Mouse (Mus musculus) urinary bladder, postnatal 25 days (tissue): ENCODE measurements around the gene Rbm47.
"Not testable (repeated sequence)": the region's sequence is repeated elsewhere in the genome, so short reads cannot be mapped to it uniquely, and the experiment has no call there.

Experiments
- DNase-seq: peaks from one replicate; pipeline ENCODE4 v3.0.0; 2022; ENCODE audit warnings: low spot score

The Rbm47 gene

GRCm38 (mm10) chr5:66173018-66173417 lies at the start of gene Rbm47:
Gene Rbm47 (minus strand): TSS chr5:66173118.
- DNase-seq = no peak

DNA sequence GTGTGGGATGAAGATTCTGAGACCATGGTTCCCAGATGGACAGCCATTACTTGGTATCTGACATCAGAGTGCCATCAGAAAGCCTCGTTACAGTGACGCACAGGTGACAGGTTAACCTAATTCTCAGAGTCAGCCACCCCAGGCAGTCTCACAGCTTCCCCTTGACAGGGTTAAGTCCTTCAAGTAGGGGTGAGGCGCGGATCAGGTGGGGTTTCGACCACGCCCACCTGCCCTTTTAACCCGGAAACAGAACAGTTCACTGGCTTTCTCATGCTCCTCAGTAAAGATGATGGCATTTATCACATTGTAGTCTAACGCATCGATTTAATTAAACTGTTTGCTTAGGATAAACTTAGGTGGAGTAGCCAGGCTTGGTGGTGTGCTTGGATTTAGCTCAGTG lies 47.7 kb upstream of the Rbm47 start:
- DNase-seq = no peak

DNA sequence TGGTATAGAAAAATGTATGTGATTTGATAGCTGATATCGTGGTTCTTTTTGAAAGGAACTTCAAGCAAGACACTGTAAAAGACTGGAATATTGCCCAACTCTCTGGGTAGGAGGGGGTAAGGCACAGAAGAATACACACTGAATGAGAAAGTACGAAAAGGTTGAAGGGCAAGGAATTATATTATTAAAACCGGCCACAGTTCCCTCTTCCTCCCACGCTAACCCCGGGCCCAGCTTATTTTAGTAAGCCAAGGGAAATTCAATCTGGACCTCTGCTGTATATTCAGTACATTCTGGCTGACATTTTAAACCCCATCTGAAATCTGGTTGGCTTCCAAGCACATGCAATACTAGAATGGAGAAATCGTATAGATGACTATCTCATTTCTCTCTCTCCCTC lies 46.8 kb upstream of the Rbm47 start:
- DNase-seq = no peak

DNA sequence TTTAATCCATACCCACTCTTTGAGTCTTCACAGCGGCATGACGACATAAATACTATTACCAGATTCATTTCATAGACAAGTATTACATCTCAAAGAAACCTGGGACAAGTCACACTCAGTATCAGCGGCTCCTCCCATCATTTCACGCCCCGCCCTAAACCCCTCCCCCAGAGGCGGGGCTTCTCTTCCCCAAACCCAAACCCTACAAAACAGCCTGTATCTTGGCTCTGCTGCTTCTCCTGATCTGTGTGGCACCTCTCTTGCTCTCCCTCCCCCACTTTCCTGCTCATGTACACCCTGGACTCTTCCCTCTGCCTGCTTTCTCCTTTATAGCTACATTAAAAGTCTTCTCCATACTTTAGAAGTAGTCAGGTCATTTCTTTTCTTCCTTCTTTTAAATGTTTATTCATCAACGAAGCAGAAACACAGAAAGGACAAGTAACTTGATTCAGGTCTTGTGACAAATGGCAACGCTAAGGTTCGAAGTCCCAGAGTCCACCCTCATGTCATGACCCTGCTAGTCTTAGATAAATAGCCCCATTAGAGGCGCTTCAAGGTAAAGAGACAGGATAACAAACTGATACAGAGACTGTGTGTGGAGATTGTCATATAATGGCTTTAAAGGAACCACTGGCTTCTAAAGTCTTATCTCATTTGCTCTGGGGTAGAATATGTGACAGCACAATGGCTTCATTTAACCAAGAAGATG lies 42.8 kb upstream of the Rbm47 start:
- DNase-seq = no peak

- no peak for DNase-seq
These were observed 41.5 kb upstream of the Rbm47 start for GRCm38 (mm10) chr5:66214395-66214935.

DNA sequence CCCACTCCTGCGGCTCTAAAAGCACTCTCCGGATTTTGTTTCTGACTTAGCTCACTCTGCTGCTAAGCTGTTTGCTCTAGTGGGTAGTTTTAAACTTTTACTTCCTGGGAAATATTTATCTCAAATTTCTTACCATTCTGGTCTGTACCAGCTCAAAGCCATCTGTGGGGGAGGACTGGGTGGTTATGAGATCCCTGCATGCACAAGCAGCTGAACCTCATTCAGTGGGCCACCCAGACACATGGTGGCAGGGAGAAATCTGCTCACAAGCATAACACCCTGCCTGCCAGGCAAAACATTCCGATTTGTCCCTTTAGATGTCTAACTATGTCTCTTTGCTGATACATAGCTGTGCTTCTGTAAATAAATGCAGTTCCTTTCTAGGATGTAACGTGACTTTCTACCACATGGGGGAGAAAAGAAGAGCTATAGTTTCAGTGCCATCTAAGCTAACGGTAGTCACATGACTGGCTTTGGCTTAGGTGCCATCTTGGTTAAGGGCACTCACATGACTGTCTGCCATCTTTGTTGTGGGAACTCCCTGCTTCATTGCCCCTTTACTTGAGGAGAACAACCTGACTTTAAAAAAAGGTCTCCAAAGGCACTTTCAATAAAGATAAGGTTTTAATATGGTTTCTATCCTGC lies 36.7 kb upstream of the Rbm47 start:
- no peak for DNase-seq

GRCm38 (mm10) chr5:66204966-66205365 lies 32.0 kb upstream of the Rbm47 start:
- DNase-seq = no peak

DNA sequence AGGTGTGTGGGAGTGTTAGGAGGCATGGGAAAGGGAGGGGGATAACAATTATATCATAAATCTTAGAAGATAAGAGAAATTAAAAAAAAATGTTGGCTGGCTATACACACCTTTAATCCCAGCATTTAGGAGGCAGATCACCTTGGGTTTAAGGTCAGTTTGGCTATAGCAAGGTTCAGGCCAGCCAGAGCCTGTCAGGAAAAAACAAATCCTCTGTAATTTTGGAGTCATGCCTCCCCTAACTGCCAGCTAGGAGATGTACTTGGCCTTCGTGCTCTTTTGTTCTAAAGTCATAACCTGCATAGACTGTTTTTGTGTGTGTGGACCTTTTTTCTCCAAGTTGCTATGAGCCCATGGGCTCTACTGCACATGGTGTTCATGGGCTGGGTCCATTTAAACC lies 30.5 kb upstream of the Rbm47 start:
- no peak for DNase-seq

- peak; percentile 46 for DNase-seq
These were observed 27.1 kb upstream of the Rbm47 start for GRCm38 (mm10) chr5:66200044-66200443.

GRCm38 (mm10) chr5:66195323-66195722 lies 22.4 kb upstream of the Rbm47 start:
- no peak for DNase-seq

DNA sequence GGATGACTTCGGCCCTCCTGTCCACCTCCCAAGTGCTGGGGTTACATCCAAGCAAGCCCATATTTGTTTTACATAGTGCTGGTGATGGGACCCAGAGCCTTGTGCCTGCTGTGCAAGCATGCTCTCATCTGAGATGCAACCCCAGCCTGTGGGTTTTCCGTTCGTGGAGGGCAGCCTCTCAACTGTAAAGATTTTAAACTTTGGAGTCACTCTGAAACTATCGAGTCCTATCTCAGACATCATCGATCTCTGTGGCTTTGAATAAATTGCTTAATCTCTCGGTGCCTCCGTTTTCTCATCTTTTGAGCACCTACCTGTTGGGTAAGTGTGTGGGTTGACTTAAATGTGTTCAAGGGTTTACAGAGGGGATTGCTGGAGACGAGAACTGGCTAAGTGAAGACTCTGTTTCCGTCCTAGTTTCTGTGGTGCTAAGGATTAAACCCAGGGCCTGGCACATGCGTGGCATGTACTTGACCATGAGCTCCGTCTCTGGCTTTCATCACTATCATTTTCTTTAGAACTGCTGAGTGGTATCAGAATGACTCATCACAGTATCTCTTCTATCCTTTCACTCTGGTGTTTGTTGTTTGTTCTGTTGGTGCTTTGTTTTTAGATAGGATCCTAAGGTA lies 20.4 kb upstream of the Rbm47 start:
- no peak for DNase-seq

DNA sequence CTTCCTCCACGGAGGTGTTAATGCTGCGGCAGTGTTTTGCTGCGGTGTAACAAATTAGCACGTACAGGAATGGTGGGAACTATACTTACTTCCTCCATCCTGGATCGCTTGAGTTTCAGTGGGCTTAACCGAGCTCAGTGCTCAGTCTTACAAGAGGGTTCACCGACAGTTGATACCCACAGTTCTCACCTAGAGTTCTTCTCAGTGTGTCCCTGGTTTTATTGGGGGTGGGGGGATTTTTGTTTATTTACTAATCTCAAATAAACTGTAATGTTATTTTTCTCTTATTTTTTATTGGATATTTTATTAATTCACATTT lies 18.2 kb upstream of the Rbm47 start:
- no peak for DNase-seq

DNA sequence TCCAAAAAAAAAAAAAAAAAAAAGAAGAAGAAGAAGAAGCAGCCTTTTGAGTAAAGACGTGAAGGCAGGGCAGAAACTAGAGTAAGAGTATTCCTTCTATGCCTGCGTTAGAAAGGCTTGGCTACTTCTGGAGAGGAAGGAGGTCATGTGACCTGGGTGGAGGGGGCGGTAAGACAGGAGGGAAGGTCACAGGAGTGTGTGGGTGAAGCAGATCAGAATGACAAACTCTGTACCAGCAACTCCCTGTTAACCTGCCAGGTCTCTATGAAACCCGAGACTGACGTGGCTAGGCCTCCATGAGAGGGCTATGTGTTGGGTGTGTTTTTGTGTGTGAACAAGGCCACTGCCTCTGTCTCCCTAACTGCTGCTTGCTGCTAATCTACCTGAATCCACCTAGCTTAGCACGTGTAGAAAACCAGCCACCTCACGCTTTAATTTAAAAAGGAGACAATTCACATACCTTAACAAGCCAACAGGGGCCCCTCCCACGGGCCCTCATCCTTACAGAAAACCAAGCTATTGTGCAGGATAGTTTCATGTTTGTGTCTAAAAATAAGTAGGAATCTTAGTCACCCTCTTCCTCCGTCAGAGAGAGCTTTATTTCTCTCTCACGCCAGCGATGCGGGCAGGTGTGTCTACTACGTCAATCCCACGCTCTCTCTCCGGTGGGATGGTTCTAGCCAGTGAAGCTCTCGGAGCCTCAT lies 17.7 kb upstream of the Rbm47 start:
- DNase-seq = no peak

GRCm38 (mm10) chr5:66188591-66188990 lies 15.7 kb upstream of the Rbm47 start:
- not testable (repeated sequence) for DNase-seq

GRCm38 (mm10) chr5:66182156-66182555 lies 9.2 kb upstream of the Rbm47 start:
- DNase-seq = no peak

- DNase-seq = no peak
These were observed 1.4 kb upstream of the Rbm47 start for GRCm38 (mm10) chr5:66174160-66174837.

DNA sequence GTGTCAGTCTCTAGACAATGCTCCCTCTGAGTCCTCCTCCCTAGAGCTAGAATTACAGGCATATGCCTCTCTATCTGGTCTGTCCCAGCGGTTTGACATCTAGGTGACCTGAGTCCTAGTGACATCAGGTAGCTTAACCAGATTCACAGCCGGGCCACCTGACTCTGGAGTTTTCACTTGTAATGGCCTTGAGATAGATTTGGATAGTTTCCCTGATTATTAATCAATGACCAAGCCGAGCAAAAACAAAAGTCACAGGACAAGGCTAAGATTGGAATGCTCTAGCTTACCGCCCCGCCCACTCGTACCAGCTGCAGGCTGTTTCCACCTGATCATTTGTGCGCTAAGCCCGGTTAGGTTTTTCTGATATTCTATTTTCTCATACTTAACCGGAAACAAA lies 2.3 kb downstream of the Rbm47 start:
- DNase-seq = no peak

DNA sequence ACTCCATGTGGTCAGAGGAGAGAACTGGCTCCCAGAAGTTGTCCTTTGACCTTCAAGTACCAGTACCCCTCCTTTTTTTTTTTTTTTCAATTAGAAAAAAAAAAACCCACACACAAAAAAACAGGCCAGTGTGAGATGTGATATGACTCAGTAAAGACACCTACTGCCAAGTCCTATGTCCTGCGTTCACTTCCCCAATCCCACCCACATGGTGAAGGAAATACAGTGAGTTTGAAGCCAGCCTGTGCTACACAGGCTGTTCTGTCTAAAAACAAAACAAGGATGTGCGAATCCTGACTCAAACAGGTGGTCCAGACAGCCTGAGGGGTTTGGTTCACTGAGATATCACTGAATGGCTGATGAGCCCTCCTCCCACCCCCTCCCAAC lies 3.8 kb downstream of the Rbm47 start:
- DNase-seq = no peak

DNA sequence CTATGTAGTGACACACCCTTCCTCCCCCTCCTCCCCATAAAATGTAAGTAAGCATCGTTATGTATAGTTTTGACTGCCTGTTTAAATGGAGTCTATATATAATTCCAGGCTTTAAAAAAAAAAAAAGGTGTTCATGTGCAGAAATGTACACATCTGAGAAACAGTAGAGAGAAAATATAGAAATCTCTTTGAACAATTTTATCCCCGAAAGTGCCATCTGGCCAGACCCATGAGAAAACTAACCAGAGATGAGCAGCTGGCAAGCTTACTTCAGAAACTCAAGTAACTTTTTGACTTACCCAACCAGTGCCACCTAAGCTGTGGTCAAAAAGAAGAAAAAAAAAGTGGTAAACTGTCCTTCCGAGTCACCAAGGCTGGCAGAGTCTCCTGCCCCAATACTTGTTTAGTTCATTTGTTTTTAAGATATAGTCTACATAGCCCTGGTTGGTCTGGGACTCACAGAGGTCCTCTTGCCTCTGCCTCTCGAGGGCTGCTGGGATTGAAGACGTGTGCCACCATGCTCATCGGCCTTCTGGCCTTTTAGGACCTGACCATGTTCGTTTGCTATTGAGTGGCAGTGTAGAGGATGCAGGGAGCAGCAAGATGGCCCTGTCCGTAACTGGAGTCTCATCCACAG lies 4.3 kb downstream of the Rbm47 start:
- no peak for DNase-seq

DNA sequence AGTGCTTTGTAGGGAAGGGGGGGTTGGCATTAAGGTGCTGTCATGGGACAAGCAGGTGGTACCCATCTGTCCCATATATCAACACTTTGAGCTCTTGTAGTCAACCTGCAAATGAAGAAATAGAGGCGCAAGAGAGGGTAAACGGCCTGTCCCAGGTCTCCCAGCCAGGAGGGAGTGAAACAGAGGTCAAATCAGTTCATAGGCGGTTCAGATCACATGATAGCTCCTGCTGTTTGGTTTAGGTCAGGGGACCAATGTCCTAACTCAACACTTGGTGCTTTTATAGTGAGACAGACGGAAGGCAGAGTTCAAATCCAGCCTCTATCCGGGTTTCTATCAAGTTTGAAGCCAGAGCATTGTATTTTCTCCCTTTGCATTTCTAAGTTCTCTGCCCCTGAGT lies 6.0 kb downstream of the Rbm47 start:
- no peak for DNase-seq

DNA sequence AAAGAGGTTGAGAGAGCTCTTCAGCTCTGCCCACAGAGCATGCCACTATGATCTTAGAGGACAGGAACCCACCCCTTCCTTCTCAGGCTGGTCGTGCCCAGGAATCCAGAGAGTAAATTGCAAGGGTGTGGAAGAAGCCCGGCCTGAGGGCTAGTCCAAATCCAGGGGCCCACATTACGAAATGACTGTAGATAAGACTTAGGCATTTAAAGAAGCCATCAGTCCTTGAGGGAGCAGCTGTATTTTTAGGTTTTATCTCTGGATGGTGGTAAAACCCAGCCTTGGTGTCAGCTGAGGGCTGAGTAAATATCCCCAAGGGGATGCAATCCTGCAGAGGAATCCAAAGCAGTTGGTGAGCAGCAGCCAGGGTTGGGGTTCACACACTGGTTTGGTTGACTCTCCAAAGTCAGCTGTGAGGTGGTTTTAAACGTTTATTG lies 6.7 kb downstream of the Rbm47 start:
- no peak for DNase-seq

DNA sequence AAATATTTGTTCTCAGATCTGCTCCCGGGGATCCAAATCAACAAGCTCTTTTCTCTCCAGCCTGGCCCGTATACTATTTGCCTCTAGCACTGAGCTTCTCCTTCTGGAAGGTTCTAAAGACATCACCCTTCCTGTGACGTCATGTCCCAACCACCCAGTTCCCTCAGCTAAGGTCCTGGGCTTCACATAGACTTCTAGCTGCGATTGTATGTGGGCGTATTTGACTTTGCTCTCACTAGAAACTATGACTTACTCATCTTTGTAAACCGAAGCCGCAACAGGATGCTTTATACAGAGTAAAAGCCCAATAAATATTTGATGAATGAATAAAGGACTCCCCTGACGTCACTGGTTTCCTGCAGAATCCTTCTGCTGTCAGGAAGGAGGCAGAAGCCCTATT lies 7.2 kb downstream of the Rbm47 start:
- DNase-seq = no peak
